Mouse (Mus musculus) liver, embryonic 11.5 days (tissue): ENCODE measurements at regions not wholly inside any gene's neighbourhood (a gene's known extent, or its start where the extent isn't known, plus 50 kb on each side); places are given as distances from the start of the nearest gene placed in this dataset.

Experiments
- ATAC-seq: fragments of 200-750 bp; cut with Nextera tagmentation; replicated peaks from 2 replicates; pipeline ENCODE4 v1.8.0; 2017; ENCODE audit warnings: moderate number of reproducible peaks, mild to moderate bottlenecking, moderate TSS enrichment, moderate library complexity; ENCODE audit not compliant: low FRiP score
- DNase-seq: peaks from one replicate; pipeline ENCODE4 v3.0.0-alpha.2; 2017; ENCODE audit warnings: low spot score
- H3K27ac ChIP-seq: fragments of 300-500 bp; sonication (generic); 2 replicates; pipeline ENCODE4 v1.5.1; 2014; ENCODE audit warnings: mild to moderate bottlenecking, low read depth, low read length, control low read depth
- H3K27me3 ChIP-seq: fragments of 300-500 bp; sonication (generic); replicated peaks from 2 replicates; pipeline ENCODE4 v1.6.1; 2014; ENCODE audit warnings: low read length, mixed read lengths; ENCODE audit not compliant: control insufficient read depth, insufficient read depth
- H3K36me3 ChIP-seq: fragments of 300-500 bp; sonication (generic); 2 replicates; pipeline ENCODE4 v1.6.1; 2014; ENCODE audit warnings: mild to moderate bottlenecking, low read length, moderate library complexity, mixed read lengths; ENCODE audit not compliant: control insufficient read depth, insufficient read depth
- H3K4me1 ChIP-seq: fragments of 300-500 bp; sonication (generic); replicated peaks from 2 replicates; pipeline ENCODE4 v1.6.1; 2014; ENCODE audit warnings: low read length, mixed read lengths; ENCODE audit not compliant: control insufficient read depth, insufficient read depth
- H3K4me2 ChIP-seq: fragments of 300-500 bp; sonication (generic); 2 replicates; pipeline ENCODE4 v1.6.1; 2014; ENCODE audit warnings: mild to moderate bottlenecking, control low read depth, moderate library complexity
- H3K4me3 ChIP-seq: fragments of 300-500 bp; sonication (generic); 2 replicates; pipeline ENCODE4 v1.5.1; 2014; ENCODE audit warnings: low read depth, low read length, control low read depth
- H3K9ac ChIP-seq: fragments of 300-500 bp; sonication (generic); 2 replicates; pipeline ENCODE4 v1.6.1; 2014; ENCODE audit warnings: low read depth, low read length, control low read depth
- H3K9me3 ChIP-seq: fragments of 300-500 bp; sonication (generic); 2 replicates; pipeline ENCODE4 v1.6.1; 2016; ENCODE audit warnings: low read length, inconsistent platforms, mixed read lengths; ENCODE audit not compliant: control insufficient read depth
- WGBS: fragments of 180-500 bp; shearing (Covaris S2); extraction: QIAGEN DNeasy Blood & Tissue Kit; methylation state at CpG from one replicate; pipeline ENCODE4 v1.1.7; 2014; 5-methylcytosine and 5-hydroxymethylcytosine counted together

DNA sequence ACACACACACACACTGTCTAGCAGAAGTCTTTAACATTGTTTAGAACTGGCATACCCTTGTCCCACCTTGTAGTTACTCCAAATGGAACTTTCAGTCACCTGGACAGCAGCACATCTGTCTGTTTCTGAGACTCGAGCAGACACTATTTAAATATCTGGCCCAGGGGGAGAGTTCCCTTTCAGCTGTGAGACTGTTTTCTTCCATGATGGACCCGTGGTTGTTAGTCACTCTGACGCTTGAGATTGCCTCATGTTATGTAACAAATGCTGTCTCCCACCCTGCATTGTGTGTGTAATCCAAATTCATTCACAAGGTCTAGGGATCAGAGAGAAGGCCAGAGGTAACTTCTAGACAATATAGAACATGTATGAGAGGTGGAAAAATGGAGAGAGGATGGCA is 174.2 kb downstream of the Otol1 start:
- DNase-seq (no peak), ATAC-seq (no peak)
- H3K4me1 ChIP-seq, result no peaks in the 10 kb centered on the region
- 70% methylated on average over 3 of the region's 3 CpGs for WGBS
- H3K9me3 ChIP-seq, result no peaks in the 10 kb centered on the region
- no peaks in the 10 kb centered on the region for H3K27me3 ChIP-seq
- H3K9ac ChIP-seq, result no peak overlapping the region
- H3K36me3 ChIP-seq, result no peaks in the 10 kb centered on the region
- H3K27ac ChIP-seq, result no peak overlapping the region
- no peak overlapping the region for H3K4me3 ChIP-seq
- no peak overlapping the region for H3K4me2 ChIP-seq

DNA sequence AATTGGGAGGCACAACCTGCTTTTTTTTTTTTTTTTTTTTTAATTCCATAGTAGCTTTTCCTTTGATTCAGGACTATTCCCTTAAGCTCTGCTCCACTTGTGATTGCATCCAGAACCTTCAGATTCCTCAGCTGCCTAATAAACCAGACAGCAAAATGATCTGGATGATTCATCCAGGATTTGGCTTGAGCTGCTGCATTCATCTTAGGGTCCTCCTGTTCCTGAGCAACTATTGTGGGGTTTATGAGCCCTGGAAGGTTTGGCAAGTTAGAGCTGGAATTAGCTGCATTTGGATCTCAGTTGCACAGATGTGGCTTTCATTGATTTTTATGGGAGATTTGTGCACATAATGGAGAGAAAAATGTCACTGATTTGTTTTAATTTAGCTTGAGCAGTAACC is 183.3 kb downstream of the Otol1 start:
- H3K27me3 ChIP-seq, result no peaks in the 10 kb centered on the region

DNA sequence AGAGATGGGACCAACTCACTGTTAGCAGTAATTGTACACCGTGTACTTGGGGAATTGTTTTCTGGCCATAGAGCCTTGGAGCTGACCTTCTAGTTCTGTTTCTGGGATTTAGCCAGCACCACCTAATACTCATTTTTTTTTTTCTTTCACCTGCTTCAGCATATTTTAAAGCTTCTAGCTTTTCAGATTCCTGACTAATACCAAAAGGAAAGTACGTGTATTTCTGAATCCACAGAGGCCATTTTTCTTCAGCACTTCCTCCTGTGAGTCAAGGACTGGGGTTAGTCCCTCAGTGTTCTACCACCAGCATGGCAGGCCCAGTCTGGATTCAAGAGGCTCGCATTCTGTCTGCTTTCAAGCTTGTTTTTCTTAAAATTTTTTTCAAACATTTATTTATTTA is 189.3 kb downstream of the Otol1 start:
- H3K4me1 ChIP-seq, result no peaks in the 10 kb centered on the region
- no peak overlapping the region for H3K4me3 ChIP-seq
- no peaks in the 10 kb centered on the region for H3K9me3 ChIP-seq
- no peak overlapping the region for H3K27ac ChIP-seq
- H3K4me2 ChIP-seq, result no peak overlapping the region
- ATAC-seq, result no peak
- 81% methylated on average over 3 of the region's 3 CpGs for WGBS
- H3K27me3 ChIP-seq, result no peaks in the 10 kb centered on the region
- DNase-seq, result no peak
- no peaks in the 10 kb centered on the region for H3K36me3 ChIP-seq
- no peak overlapping the region for H3K9ac ChIP-seq

More for the DNA sequence above, 183.3 kb downstream of the Otol1 start:
- H3K4me2 ChIP-seq, result no peak overlapping the region
- ATAC-seq (no peak), DNase-seq (no peak)
- no peaks in the 10 kb centered on the region for H3K9me3 ChIP-seq
- no peak overlapping the region for H3K27ac ChIP-seq
- H3K4me3 ChIP-seq, result no peak overlapping the region
- no peaks in the 10 kb centered on the region for H3K4me1 ChIP-seq
- no peak overlapping the region for H3K9ac ChIP-seq
- H3K36me3 ChIP-seq, result no peaks in the 10 kb centered on the region

- H3K27ac ChIP-seq, result no peak overlapping the region
- H3K4me2 ChIP-seq, result no peak overlapping the region
- H3K4me3 ChIP-seq, result no peak overlapping the region
- no peaks in the 10 kb centered on the region for H3K9me3 ChIP-seq
- no peaks in the 10 kb centered on the region for H3K27me3 ChIP-seq
- H3K36me3 ChIP-seq, result no peaks in the 10 kb centered on the region
- no peaks in the 10 kb centered on the region for H3K4me1 ChIP-seq
- H3K9ac ChIP-seq, result no peak overlapping the region
- ATAC-seq (no peak), DNase-seq (no peak)
- WGBS, result 81% methylated on average over 3 of the region's 3 CpGs
Measured at GRCm38 (mm10) chr3:70198890-70199289, 191.5 kb downstream of the Otol1 start.

DNA sequence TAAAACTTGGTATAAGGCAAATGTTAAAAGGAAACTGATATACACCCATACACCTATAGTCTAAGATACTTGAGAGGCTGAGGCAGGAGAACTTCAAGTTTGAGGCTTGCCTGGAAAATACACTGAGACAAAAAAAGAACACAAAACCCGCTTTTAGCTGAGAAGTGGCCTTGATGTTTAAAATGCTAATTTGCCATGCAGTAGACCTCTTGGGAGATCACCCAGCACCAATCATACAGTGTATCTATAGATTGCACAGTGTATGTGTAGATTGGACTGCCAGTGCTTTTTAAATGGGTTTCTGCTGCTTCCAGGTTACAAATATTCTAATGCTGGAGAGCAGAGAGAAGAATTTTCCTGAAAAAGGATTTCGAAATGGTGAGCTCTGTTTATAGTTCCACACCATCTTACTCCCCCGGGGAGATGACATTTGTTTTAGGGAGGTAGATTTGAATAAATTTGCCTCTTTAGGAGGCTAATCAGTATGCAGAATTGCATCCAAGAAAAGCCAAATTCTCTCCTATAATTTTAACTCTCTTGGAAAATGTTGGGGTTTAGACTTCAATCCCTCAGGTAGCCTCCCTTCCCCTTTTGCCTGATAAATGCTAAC is 194.0 kb downstream of the Otol1 start:
- DNase-seq (no peak), ATAC-seq (no peak)
- Histone ChIP-seq H3K4me2 (no peak overlapping the region), H3K36me3 (no peaks in the 10 kb centered on the region), H3K27ac (no peak overlapping the region), H3K4me3 (no peak overlapping the region), H3K4me1 (no peaks in the 10 kb centered on the region), H3K9me3 (no peaks in the 10 kb centered on the region), H3K9ac (no peak overlapping the region), H3K27me3 (no peaks in the 10 kb centered on the region)
- WGBS, result 76% methylated on average over 3 of the region's 3 CpGs

- Histone ChIP-seq H3K27me3 (no peaks in the 10 kb centered on the region), H3K4me2 (no peak overlapping the region), H3K27ac (no peak overlapping the region), H3K36me3 (no peaks in the 10 kb centered on the region), H3K4me1 (no peaks in the 10 kb centered on the region), H3K9ac (no peak overlapping the region), H3K9me3 (no peaks in the 10 kb centered on the region), H3K4me3 (no peak overlapping the region)
- ATAC-seq (no peak), DNase-seq (no peak)
- WGBS, result 77% methylated on average over 3 of the region's 3 CpGs
Measured at GRCm38 (mm10) chr3:70215195-70215594, 207.8 kb downstream of the Otol1 start.

GRCm38 (mm10) chr3:70216096-70216495 is 208.7 kb downstream of the Otol1 start:
- Histone ChIP-seq H3K27ac (no peak overlapping the region), H3K36me3 (no peaks in the 10 kb centered on the region), H3K4me1 (no peaks in the 10 kb centered on the region), H3K27me3 (no peaks in the 10 kb centered on the region), H3K9me3 (no peaks in the 10 kb centered on the region), H3K4me3 (no peak overlapping the region), H3K4me2 (no peak overlapping the region), H3K9ac (no peak overlapping the region)
- DNase-seq (no peak), ATAC-seq (no peak)
- 88% methylated on average over 1 of the region's 1 CpGs for WGBS

GRCm38 (mm10) chr3:70218757-70219360 is 211.4 kb downstream of the Otol1 start:
- Histone ChIP-seq H3K9me3 (no peaks in the 10 kb centered on the region), H3K4me3 (no peak overlapping the region), H3K4me1 (no peaks in the 10 kb centered on the region), H3K4me2 (no peak overlapping the region), H3K9ac (no peak overlapping the region), H3K27ac (no peak overlapping the region), H3K27me3 (no peaks in the 10 kb centered on the region), H3K36me3 (no peaks in the 10 kb centered on the region)
- ATAC-seq, result no peak
- no peak for DNase-seq
- WGBS, result 81% methylated on average over 4 of the region's 4 CpGs

DNA sequence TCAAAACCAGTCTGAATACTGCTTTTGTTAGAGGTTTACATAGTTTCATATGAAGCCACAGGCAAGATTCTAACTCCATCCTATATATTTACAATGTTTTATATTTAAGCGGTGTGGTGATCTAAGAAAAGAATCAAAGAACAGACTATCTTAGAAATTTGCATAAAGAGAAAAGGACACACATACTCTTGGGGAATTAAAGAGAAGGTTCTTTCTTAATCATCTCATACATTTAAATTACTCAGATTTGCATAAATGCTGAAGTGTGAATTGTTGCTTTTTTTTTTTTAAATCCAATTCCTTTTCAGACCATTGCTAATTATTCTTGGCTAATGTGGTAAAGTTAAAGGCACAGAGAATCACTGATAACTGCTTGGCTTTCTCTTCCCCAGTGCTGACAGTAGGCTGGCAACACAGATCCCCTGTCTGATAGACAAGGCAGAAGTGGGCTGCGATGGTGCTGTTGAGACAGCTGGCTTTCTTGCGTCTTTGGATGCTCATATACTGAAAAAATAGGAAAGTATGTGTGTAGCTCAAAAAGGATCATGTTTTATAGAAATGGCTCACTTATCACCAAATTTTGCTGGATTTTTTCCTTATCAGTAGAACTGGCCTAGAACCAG is 216.1 kb downstream of the Otol1 start:
- 80% methylated on average over 3 of the region's 3 CpGs for WGBS
- ATAC-seq (no peak), DNase-seq (no peak)
- Histone ChIP-seq H3K36me3 (no peaks in the 10 kb centered on the region), H3K27ac (no peak overlapping the region), H3K9ac (no peak overlapping the region), H3K27me3 (no peaks in the 10 kb centered on the region), H3K9me3 (no peaks in the 10 kb centered on the region), H3K4me3 (no peak overlapping the region), H3K4me2 (no peak overlapping the region), H3K4me1 (no peaks in the 10 kb centered on the region)
